Mouse (Mus musculus) retina, postnatal 1 day (tissue): ENCODE measurements around the gene Tgfb2.

Source experiments
- DNase-seq: peaks from one replicate; pipeline ENCODE4 v3.0.0-alpha.2; 2012

The Tgfb2 gene

DNA sequence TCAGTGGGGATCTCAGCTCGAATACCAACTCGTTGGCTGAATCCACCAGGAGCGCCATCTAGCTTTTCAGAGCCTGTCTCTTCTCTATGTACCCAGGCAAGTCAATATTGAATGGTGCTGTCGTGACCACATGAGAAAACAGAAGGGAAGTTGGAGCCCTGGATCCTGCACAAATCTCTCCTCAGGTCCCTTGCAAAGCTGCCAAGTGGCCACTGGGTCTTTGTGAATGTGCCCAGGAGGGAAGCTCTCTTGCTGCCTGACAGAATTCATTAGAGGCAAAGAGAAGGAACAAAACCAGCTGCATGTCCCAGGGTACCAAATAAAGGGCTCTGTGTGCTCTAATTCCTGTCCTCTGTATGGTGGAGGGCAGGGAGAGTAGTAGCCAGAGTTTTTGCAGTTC is 50.7 kb downstream of the Tgfb2 start:
- DNase-seq: peak; percentile 82

DNA sequence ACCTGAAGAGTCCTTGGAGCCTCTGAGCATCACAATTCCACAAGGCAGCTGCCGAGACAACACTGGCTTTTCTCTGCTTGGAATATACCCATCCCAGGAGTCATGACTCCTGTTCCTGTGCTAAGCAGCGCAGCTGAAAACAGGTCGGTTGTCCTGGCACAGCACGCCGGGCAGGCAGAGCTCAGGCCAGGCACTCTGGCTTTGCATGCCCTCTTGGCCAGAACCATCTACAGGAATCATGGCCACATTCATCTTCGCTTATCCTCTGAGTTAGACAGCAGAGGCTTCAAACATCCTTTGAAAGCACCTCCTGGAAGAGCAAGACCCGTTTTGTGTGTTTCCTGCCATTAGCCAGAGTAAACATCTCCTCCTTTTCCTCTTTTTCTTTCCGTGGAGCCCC is 53.6 kb downstream of the Tgfb2 start:
- DNase-seq: no peak

GRCm38 (mm10) chr1:186650011-186650410 is 55.8 kb downstream of the Tgfb2 start:
- no peak for DNase-seq

DNA sequence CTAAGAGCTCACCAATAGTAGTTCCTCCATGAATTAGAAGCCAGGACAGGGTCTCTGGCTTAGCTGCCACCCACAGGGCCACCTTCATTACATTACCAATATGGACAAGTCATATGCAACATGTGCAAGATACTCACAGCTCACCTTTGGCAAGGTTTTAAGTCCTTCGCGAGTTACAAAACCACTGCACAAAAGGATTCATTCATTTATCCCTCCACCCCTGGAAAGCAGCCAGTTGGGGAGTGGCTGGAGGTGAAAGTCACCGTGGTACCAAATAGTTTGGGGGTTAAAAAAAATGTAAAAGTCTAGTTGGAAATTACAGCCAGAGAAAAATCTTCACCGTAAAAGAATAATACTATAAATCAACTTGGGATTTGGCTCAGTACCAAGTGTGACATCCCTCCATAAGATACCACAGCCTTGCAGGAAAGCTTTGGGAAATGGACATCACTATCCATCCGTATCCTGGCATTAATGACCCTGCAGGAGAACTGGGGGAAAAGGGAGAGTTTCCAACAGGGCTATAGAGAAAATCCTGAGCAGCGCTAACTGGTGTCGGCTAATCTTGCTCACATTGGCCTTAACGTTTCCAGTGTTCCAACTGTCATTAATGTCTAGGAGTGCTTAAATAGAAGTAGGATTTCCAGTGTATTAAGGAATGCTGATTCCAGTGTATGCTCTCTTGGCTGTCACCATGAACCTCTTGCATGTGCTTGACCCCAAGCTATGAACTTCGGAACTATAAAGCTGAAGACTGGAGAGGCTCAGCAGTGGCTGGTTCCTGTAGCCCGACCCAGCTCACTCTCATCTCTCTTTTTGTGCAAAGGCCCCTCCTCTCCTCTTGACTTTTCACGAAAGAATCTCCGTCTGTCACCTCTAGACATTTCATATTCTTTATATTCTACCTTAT is 68.2 kb downstream of the Tgfb2 start:
- DNase-seq: no peak

DNA sequence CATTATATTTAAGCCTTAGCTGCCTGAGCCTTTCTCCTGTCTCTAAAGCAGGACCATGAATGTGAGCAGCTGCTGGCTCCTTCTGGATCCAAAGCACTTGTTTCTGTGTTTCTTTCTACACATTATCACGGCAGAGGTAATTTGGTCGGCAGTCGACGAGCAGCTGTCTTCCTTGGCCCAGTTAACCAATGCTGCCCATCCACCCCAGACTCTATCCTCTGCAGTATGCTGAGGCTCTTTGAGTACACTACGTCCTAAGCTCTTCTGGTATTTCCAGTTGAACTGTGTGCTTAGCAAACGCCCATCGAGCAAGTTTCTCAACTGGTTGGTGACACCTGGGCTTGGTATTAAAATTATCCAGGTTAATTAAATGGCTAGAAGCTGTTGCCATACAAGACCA is 70.7 kb downstream of the Tgfb2 start:
- DNase-seq: peak; percentile 52

GRCm38 (mm10) chr1:186631457-186631856 is 74.3 kb downstream of the Tgfb2 start:
- DNase-seq: no peak

DNA sequence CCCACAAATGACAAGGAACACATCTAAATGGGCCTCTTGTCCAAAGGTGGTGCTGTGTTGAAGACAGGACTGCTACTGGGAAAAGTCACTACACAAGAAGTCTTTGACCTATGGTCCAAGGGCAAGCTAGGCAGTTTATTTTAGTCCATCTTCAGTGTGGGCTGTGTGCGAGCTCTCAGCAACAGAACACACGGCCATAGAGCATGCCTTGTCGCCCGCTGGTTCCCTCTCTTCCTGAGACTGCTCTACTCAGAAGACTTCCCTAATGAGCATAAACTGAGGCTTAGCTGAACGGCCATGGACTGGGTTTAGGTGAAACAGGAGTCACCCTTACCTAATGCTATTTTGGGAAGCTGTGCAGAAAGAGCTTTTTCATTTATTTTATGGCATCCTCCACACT is 74.8 kb downstream of the Tgfb2 start:
- DNase-seq: no peak

DNA sequence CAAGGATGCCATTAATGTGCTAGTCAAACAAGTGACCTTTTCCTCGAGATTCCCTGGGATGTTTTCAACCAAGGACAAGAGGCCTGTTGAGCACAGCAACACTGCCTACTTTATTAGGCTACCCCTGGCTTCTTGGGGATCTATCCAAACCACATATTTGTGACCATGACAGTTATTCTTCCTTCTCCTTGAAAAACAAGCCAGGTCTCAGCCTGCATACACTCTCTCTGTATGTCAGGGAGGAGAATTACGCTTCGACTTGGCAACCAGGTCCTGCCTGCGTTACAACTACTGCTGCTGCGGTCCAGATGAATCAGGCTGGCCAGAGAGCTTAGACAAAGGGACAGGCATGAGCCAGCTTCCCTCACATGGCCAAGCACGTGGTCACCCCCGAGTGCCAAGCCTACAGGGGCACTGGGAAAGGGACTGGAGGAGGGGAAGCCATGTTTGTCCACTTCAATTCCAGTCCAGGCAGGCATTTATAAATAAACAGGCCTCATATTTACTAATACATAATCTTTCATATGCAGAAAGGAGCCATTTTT is 78.3 kb downstream of the Tgfb2 start:
- DNase-seq: no peak

GRCm38 (mm10) chr1:186624474-186624873 is 81.3 kb downstream of the Tgfb2 start:
- no peak for DNase-seq

DNA sequence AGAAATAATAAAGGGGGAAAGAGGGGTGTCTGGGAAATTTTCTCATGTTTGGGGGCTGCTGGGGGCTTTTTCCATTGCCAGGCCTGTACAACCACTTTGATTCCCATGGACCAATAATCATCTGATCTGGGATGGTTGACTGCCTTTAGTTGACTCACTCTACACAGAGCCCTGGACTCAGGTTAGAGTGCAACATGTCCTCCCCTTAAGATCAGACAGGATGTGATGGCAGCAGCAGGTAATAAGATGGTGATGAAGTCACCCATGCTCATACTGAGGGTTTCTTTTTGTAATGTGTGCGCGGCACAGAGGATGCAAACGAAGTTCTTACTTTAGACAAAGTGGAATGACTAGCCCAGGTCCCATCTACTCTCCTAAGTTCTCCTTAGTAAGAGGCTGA is 84.0 kb downstream of the Tgfb2 start:
- DNase-seq: no peak

- no peak for DNase-seq
Observed at GRCm38 (mm10) chr1:186618285-186618684, 87.5 kb downstream of the Tgfb2 start.

DNA sequence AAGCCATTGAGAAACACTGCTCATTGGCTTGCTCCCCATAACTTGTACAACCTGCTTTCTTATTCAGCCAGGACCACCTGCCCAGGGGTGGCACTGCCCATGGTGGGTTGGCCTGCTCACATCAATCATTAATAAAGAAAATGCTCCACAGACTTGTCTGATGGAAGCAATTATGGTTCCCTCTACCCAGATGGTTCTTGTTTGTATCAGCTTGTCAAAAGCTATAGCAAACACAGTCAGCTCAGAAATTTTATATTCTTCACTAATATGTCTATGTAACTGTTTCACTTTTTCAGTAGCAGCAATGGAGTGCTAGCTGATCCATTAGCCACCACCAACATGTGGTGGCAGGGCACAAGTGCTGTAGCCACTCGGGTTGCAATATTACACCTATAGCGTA is 94.4 kb downstream of the Tgfb2 start:
- no peak for DNase-seq

DNA sequence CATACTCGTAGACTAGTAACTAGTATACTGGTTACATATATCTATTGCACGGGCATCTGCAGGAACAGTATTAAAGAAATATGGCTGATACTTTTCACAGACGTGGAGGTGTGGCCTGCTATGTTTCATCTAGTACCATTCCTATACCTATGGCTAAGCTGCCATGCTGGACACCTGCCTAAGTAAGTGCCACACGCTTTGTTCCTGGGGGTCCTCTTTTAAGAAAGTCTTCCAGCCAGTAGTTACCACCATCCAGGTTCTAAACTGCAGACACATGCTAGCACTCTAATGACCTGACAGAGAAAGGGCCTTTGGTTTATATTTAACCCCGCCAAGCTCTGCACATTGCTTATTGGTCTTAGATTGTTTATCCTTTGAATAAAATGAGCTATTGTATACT is 95.3 kb downstream of the Tgfb2 start:
- no peak for DNase-seq

DNA sequence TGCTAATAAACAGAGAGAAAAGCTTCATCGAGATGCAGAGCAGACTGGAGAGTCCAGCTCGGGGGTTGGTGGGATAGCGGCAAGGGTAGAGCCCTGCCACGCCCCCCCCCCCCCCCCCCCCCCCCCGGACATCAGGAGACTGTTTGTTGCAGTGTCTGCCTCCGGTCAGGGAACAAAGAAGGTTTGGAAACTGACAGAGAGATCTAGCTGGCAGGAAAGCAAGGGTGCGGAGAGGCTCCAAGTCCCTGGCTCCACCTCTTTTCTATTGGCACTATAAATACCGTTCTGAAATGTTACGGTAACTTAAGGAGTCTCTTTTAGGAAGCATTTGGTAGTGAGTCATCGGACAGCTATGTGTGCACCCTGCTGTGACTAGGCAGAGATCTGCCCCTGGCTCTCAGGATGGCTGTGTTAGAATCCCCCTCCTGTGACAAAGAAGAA is 96.0 kb downstream of the Tgfb2 start:
- peak; percentile 80 for DNase-seq

DNA sequence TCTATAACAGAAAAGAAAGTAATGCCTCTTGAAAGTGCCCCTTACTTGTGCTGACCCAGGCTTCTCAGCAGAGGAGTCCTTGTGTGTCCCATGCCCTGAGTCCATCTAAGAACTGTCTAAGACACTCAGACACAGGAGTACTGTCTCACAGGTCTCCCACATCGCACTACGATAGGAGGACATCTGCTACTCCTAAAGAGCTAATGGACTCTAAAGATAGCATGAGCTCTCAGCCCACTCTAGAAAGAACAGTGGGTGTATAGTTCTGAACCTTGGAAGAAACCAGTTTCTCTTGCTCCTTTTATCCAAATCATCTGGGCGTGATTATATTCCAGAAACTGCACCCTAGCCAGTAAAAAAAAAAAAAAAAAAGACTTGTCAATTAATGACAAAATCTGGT is 97.7 kb downstream of the Tgfb2 start:
- DNase-seq: no peak

- DNase-seq: no peak
Observed at GRCm38 (mm10) chr1:186605635-186606034, 100.2 kb downstream of the Tgfb2 start.

DNA sequence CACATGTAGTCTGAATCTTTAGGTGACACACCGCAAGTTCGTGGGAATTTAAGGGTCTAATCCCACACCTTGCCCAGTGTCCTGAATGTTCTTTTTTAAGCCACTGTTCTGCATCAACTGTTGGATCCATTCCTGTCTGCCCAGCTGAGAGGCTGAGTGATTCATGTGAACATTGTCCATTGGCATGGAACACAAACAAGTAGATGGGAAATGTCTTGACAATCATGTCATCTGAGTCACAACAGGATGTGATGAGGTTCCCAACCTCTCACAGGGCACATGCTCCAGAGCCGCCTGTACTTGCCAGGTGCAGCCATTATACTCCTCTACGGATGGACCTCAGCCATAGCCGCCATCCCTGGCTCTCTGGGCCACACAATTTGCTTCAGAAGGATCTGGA is 101.7 kb downstream of the Tgfb2 start:
- DNase-seq: peak; percentile 27

DNA sequence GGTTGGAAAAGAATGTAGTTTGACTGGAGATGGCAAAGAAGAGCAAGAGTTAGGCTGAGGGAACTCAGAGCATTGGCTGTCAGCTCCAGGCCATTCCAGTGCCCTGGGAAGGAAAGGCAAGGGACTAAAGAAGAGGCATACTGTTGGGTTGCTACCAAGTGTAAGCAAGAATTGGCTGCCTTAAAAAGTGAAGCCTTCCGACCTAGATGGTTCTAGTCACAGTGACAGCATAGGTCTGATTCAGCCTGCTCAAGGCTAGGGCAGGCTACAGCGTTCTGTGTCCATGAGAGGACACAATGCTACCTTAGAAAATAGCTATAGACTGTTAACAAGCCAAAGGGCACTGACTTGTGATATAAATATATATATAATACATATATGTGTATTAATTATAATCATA is 117.6 kb downstream of the Tgfb2 start:
- DNase-seq: no peak

DNA sequence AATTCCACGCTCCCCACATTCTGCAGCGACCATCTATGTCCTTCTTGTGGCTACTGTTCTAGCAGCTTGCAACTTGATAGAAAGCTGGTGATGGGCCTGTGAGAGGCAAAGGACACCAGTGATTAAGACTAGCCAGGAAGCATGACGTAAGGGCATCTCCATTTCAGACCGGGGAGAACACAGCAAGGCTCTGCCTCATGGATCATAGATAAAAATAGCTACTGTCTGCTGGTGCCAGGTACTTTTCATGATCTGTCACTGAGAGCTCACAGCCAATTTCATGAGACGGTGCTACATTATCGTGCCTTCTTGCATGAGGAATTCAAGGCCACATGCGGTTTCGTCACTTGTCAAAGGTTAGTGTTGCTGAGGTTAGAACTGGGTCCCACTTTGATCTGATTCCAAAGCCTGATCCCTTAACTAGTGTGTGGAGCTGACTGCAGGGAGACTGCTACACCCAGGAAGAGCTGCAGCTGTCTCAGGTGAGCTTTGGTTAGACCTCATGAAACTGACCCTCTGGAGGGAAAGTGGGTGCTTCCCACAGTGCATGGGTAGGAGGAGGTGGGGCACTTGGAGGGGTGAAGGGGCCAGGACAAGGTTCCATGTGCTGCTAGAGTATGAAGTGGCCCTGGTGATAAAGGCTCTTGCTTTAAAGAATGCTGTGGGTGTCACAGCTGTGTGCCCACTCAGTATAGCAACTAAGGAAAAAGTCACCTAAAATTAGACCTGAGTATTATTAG is 118.6 kb downstream of the Tgfb2 start:
- DNase-seq: no peak

- DNase-seq: no peak
Observed at GRCm38 (mm10) chr1:186585571-186586164, 120.1 kb downstream of the Tgfb2 start.

DNA sequence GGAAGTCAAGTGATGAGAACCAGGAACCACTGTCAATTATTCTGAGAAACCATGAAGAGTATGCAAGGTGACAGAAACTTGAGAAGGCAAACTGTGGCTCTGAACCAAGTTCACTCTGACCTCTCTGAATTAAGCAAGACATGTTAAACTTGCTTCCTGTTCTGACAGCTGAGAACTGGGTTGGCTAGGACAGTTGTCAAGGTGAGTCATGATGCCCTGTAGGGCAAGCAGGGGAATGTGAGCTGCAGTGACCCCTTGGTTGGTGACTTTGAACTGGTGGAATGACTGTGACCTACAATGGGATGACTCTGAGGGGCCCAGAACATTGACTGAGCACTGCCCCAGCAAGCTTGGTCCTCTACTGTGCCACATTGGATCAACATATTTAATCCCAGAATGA is 121.9 kb downstream of the Tgfb2 start:
- DNase-seq: no peak

GRCm38 (mm10) chr1:186582113-186582512 is 123.7 kb downstream of the Tgfb2 start:
- no peak for DNase-seq

DNA sequence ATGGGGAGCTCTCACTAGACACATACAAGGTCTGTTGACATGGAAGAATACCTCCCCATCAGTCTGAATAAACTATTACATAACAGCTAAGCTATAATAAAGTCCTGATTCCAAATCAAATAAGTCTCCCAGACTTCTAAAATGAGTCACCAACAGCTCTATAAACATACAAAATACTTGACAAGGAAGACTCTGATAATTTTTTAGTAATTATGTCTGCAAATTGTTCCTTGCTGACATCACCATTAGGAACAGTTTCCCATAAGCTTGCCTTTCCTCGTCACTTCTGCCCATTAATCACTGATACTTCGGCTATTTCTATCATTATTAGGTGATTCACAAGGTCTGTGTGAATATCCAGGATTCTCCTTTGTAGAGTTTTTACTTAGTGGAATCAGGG is 124.1 kb downstream of the Tgfb2 start:
- DNase-seq: no peak

GRCm38 (mm10) chr1:186581114-186581513 is 124.7 kb downstream of the Tgfb2 start:
- DNase-seq: no peak
